Mouse (Mus musculus): ENCODE results near the gene Tcp11. TPM values are rescaled to one million over a fixed set of nuclear protein-coding genes. Genes with fewer than 3 reads are reported as not detected.

Tcp11 gene
- polyA plus RNA-seq, 1 experiment from 2014 or later, result 1.9 TPM

GRCm38 (mm10) chr17:28060681-28061080 lies 19.8 kb downstream of the Tcp11 start:
- 90% methylated on average over 11 of the region's 11 CpGs for WGBS
- Histone ChIP-seq H3K4me2 (no peak overlapping the region), H3K36me3 (replicated peaks) (peaks cover 30% of the 10 kb centered on the region; the same call in 1 of the 2 replicates), H3K27me3 (replicated peaks) (no peaks in the 10 kb centered on the region), H3K9ac (no peak overlapping the region), H3K4me3 (no peak overlapping the region), H3K9me3 (no peaks in the 10 kb centered on the region), H3K27ac (no peak overlapping the region), H3K4me1 (no peaks in the 10 kb centered on the region)
- ATAC-seq (replicated peaks), result no peak

GRCm38 (mm10) chr17:28058346-28058745 lies 22.1 kb downstream of the Tcp11 start:
- 91% methylated on average over 13 of the region's 13 CpGs for WGBS

GRCm38 (mm10) chr17:28052293-28052863 lies 28.1 kb downstream of the Tcp11 start:
- H3K4me3 ChIP-seq, result no peak overlapping the region
- 77% methylated on average over 21 of the region's 21 CpGs for WGBS
- H3K27me3 ChIP-seq (replicated peaks), result no peaks in the 10 kb centered on the region
- no peak for ATAC-seq (replicated peaks)
- H3K4me2 ChIP-seq, result no peak overlapping the region
- H3K9ac ChIP-seq, result no peak overlapping the region
- H3K27ac ChIP-seq, result no peak overlapping the region
- peaks cover 15% of the 10 kb centered on the region for H3K36me3 ChIP-seq (replicated peaks)
- no peaks in the 10 kb centered on the region for H3K4me1 ChIP-seq
- no peaks in the 10 kb centered on the region for H3K9me3 ChIP-seq

More at GRCm38 (mm10) chr17:28058346-28058745, 22.1 kb downstream of the Tcp11 start:
- Histone ChIP-seq H3K4me2 (no peak overlapping the region), H3K9me3 (no peaks in the 10 kb centered on the region), H3K4me3 (no peak overlapping the region), H3K27me3 (replicated peaks) (no peaks in the 10 kb centered on the region), H3K36me3 (replicated peaks) (peaks cover 40% of the 10 kb centered on the region; the same call in 1 of the 2 replicates), H3K4me1 (no peaks in the 10 kb centered on the region), H3K9ac (no peak overlapping the region), H3K27ac (no peak overlapping the region)
- no peak for ATAC-seq (replicated peaks)

- Histone ChIP-seq H3K4me1 (0 out of 2 replicates have a peak, but pooled peaks cover 2% of the 10 kb centered on the region), H3K36me3 (replicated peaks) (peaks cover 13% of the 10 kb centered on the region), H3K27ac (no peak overlapping the region), H3K9ac (no peak overlapping the region), H3K27me3 (replicated peaks) (no peaks in the 10 kb centered on the region), H3K9me3 (no peaks in the 10 kb centered on the region), H3K4me3 (no peak overlapping the region), H3K4me2 (no peak overlapping the region)
- 85% methylated on average over 8 of the region's 8 CpGs for WGBS
- no peak for ATAC-seq (replicated peaks)
These were observed 30.2 kb downstream of the Tcp11 start for GRCm38 (mm10) chr17:28050210-28050609.

- 0 out of 2 replicates have a peak overlapping the region, but pooled peaks have one; percentile 4 for H3K27ac ChIP-seq
- H3K9ac ChIP-seq, result no peak overlapping the region
- no peak overlapping the region for H3K4me2 ChIP-seq
- H3K4me1 ChIP-seq, result peaks cover 17% of the 10 kb centered on the region
- ATAC-seq (replicated peaks), result peak; percentile 51
- H3K4me3 ChIP-seq, result no peak overlapping the region
- H3K36me3 ChIP-seq (replicated peaks), result peaks cover 3% of the 10 kb centered on the region; the same call in 1 of the 2 replicates
- no peaks in the 10 kb centered on the region for H3K9me3 ChIP-seq
- no peaks in the 10 kb centered on the region for H3K27me3 ChIP-seq (replicated peaks)
- WGBS, result 39% methylated on average over 4 of the region's 4 CpGs
These were observed 32.0 kb downstream of the Tcp11 start for GRCm38 (mm10) chr17:28048425-28048824.

- Histone ChIP-seq H3K27me3 (replicated peaks) (no peaks in the 10 kb centered on the region), H3K4me3 (no peak overlapping the region), H3K27ac (no peak overlapping the region), H3K9me3 (no peaks in the 10 kb centered on the region), H3K36me3 (replicated peaks) (peaks cover 3% of the 10 kb centered on the region; the same call in 1 of the 2 replicates), H3K4me2 (no peak overlapping the region), H3K4me1 (peaks cover 26% of the 10 kb centered on the region), H3K9ac (no peak overlapping the region)
- WGBS, result 75% methylated on average over 5 of the region's 5 CpGs
- no peak for ATAC-seq (replicated peaks)
These were observed 32.9 kb downstream of the Tcp11 start for GRCm38 (mm10) chr17:28047520-28047919.

GRCm38 (mm10) chr17:28047017-28047416 lies 33.4 kb downstream of the Tcp11 start:
- Histone ChIP-seq H3K4me2 (no peak overlapping the region), H3K4me1 (peaks cover 31% of the 10 kb centered on the region), H3K27ac (no peak overlapping the region), H3K27me3 (replicated peaks) (no peaks in the 10 kb centered on the region), H3K9me3 (no peaks in the 10 kb centered on the region), H3K9ac (no peak overlapping the region), H3K36me3 (replicated peaks) (no peaks in the 10 kb centered on the region; the same call in 1 of the 2 replicates), H3K4me3 (no peak overlapping the region)
- no peak for ATAC-seq (replicated peaks)
- WGBS, result 90% methylated on average over 5 of the region's 5 CpGs

- Histone ChIP-seq H3K4me2 (peak overlapping the region; percentile 55), H3K27me3 (replicated peaks) (no peaks in the 10 kb centered on the region), H3K27ac (peak overlapping the region; percentile 75), H3K4me1 (peaks cover 56% of the 10 kb centered on the region), H3K9me3 (no peaks in the 10 kb centered on the region), H3K9ac (peak overlapping the region; percentile 44), H3K36me3 (replicated peaks) (no peaks in the 10 kb centered on the region), H3K4me3 (peak overlapping the region; percentile 35)
- peak; percentile 89 for ATAC-seq (replicated peaks)
- WGBS, result 19% methylated on average over 23 of the region's 23 CpGs
These were observed 38.1 kb downstream of the Tcp11 start for GRCm38 (mm10) chr17:28042299-28042771.

GRCm38 (mm10) chr17:28041298-28041697 lies 39.1 kb downstream of the Tcp11 start:
- Histone ChIP-seq H3K27me3 (replicated peaks) (no peaks in the 10 kb centered on the region), H3K4me2 (peak overlapping the region; percentile 55), H3K9ac (peak overlapping the region; percentile 44), H3K4me1 (peaks cover 63% of the 10 kb centered on the region), H3K36me3 (replicated peaks) (no peaks in the 10 kb centered on the region), H3K4me3 (peak overlapping the region; percentile 35), H3K27ac (peak overlapping the region; percentile 75), H3K9me3 (no peaks in the 10 kb centered on the region)
- WGBS, result 52% methylated on average over 13 of the region's 13 CpGs
- ATAC-seq (replicated peaks), result no peak; the same call in 1 of the 2 replicates

- Histone ChIP-seq H3K27ac (peak overlapping the region; percentile 75), H3K4me2 (peak overlapping the region; percentile 55), H3K4me1 (peaks cover 63% of the 10 kb centered on the region), H3K9ac (peak overlapping the region; percentile 44), H3K36me3 (replicated peaks) (no peaks in the 10 kb centered on the region), H3K4me3 (peak overlapping the region; percentile 35), H3K27me3 (replicated peaks) (no peaks in the 10 kb centered on the region), H3K9me3 (no peaks in the 10 kb centered on the region)
- peak; percentile 65 for ATAC-seq (replicated peaks)
- 9% methylated on average over 16 of the region's 16 CpGs for WGBS
These were observed 39.8 kb downstream of the Tcp11 start for GRCm38 (mm10) chr17:28040620-28041019.

- H3K4me2 ChIP-seq, result no peak overlapping the region
- no peaks in the 10 kb centered on the region for H3K27me3 ChIP-seq (replicated peaks)
- peak overlapping the region; percentile 64 for H3K27ac ChIP-seq
- no peaks in the 10 kb centered on the region for H3K36me3 ChIP-seq (replicated peaks)
- no peak for ATAC-seq (replicated peaks)
- no peak overlapping the region for H3K4me3 ChIP-seq
- H3K9ac ChIP-seq, result no peak overlapping the region
- 41% methylated on average over 14 of the region's 14 CpGs for WGBS
- peaks cover 45% of the 10 kb centered on the region for H3K4me1 ChIP-seq
- no peaks in the 10 kb centered on the region for H3K9me3 ChIP-seq
These were observed 43.4 kb downstream of the Tcp11 start for GRCm38 (mm10) chr17:28036813-28037756.

GRCm38 (mm10) chr17:28034986-28035385 lies 45.5 kb downstream of the Tcp11 start:
- no peaks in the 10 kb centered on the region for H3K27me3 ChIP-seq (replicated peaks)
- WGBS, result 72% methylated on average over 8 of the region's 8 CpGs

More at GRCm38 (mm10) chr17:28034986-28035385, 45.5 kb downstream of the Tcp11 start:
- H3K36me3 ChIP-seq (replicated peaks), result no peaks in the 10 kb centered on the region
- no peak overlapping the region for H3K4me3 ChIP-seq
- H3K9me3 ChIP-seq, result no peaks in the 10 kb centered on the region
- peaks cover 29% of the 10 kb centered on the region for H3K4me1 ChIP-seq
- H3K27ac ChIP-seq, result no peak overlapping the region
- no peak overlapping the region for H3K4me2 ChIP-seq
- ATAC-seq (replicated peaks), result no peak
- H3K9ac ChIP-seq, result no peak overlapping the region

Measured in midbrain, embryonic 15.5 days (tissue).